Mouse (Mus musculus): ENCODE measurements around the gene Bcl10. TPM values are rescaled to one million over a fixed set of nuclear protein-coding genes. Genes with fewer than 3 reads are reported as not detected.

Bcl10 gene
- total RNA-seq, 1 experiment from 2014 or later: 50.3 TPM

Other genes starting within 250 kb of the Bcl10 start
- not detected in 2 replicates for gene Ddah1, start 164.1 kb upstream of the Bcl10 start, total RNA-seq (2017)
- 17.0 and 36.4 TPM in 2 replicates for gene 2410004B18Rik, start 15.2 kb downstream of the Bcl10 start, total RNA-seq (2017)
- 11.8 and 14.1 TPM in 2 replicates for gene Syde2, start 65.1 kb downstream of the Bcl10 start, total RNA-seq (2017)
- gene Wdr63, start 185.3 kb downstream of the Bcl10 start, total RNA-seq (2017): not detected in 2 replicates
- gene Mcoln3, start 194.6 kb downstream of the Bcl10 start, total RNA-seq (2017): 0.18 and 3.4 TPM in 2 replicates
- 8.2 and 11.1 TPM in 2 replicates for gene Mcoln2, start 227.0 kb downstream of the Bcl10 start, total RNA-seq (2017)